ENCODE assay signal across 30 mouse cellular contexts in the genomic region with DNA sequence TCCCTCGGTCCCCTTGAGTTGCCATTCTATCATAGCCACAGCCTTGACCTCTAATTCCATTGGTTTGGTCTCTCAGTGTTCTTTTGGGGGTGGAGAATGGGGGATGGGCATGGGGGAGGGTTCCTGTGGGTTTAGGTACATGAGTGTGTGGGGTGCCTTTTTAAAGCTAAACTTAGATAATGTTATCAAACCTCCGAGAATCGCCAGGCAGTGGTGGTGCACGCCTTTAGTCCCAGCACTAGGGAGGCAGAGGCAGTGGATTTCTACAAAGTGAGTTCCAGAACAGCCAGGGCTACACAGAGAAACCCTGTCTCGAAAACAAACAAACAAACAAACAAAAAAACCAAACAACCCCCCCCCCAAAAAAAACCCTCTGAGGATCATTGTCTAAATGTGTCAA. TPM values are rescaled to one million over a fixed set of nuclear protein-coding genes. Genes with fewer than 3 reads are reported as not detected.
"Had no signal": no experiment of that assay in that cellular context is flagged by ENCODE, and none has a peak within 500 bp of the region (broad histone marks: within the 10 kb centered on the region; RNA-seq: fewer than 3 reads in every experiment).

No protein-coding gene starts in this region.

- H3K4me1 ChIP-seq: intestine, embryonic 15.5 days; limb, embryonic 10.5 days; limb, embryonic 13.5 days; megakaryocyte, embryonic 14.5 days; midbrain, embryonic 15.5 days; neural tube, embryonic 12.5 days; neural tube, embryonic 15.5 days had no signal

- H3K27ac ChIP-seq: intestine, embryonic 15.5 days; layer of hippocampus, adult 2 months; limb, embryonic 10.5 days; limb, embryonic 13.5 days; midbrain, embryonic 10.5 days; midbrain, embryonic 15.5 days; neural tube, embryonic 12.5 days; neural tube, embryonic 15.5 days had no signal

- H3K27me3 ChIP-seq: intestine, embryonic 15.5 days; limb, embryonic 13.5 days; midbrain, embryonic 15.5 days; neural tube, embryonic 12.5 days; neural tube, embryonic 15.5 days had no signal

- H3K36me3 ChIP-seq: intestine, embryonic 15.5 days; limb, embryonic 10.5 days; limb, embryonic 13.5 days; midbrain, embryonic 10.5 days; midbrain, embryonic 15.5 days; neural tube, embryonic 12.5 days; neural tube, embryonic 15.5 days had no signal

- H3K9ac ChIP-seq: intestine, embryonic 15.5 days; limb, embryonic 13.5 days; lung, embryonic 14.5 days; midbrain, embryonic 15.5 days; neural tube, embryonic 12.5 days; neural tube, embryonic 15.5 days had no signal

- H3K9me3 ChIP-seq: intestine, embryonic 15.5 days; limb, embryonic 10.5 days; limb, embryonic 13.5 days; megakaryocyte, embryonic 14.5 days; midbrain, embryonic 10.5 days; midbrain, embryonic 15.5 days; neural tube, embryonic 12.5 days; neural tube, embryonic 15.5 days had no signal

- H3K4me3 ChIP-seq: intestine, embryonic 15.5 days; layer of hippocampus, adult 2 months; limb, embryonic 10.5 days; limb, embryonic 13.5 days; megakaryocyte, embryonic 14.5 days; midbrain, embryonic 10.5 days; midbrain, embryonic 15.5 days; neural tube, embryonic 12.5 days; neural tube, embryonic 15.5 days had no signal

- H3K4me2 ChIP-seq: intestine, embryonic 15.5 days; limb, embryonic 13.5 days; lung, embryonic 14.5 days; midbrain, embryonic 15.5 days; neural tube, embryonic 12.5 days; neural tube, embryonic 15.5 days had no signal

- ATAC-seq: intestine, embryonic 15.5 days; lung, postnatal 0 days; midbrain, embryonic 15.5 days had no signal

- DNase-seq: kidney, adult 11 months; kidney, adult 9 months; kidney, postnatal 14 days; layer of hippocampus, adult 9-11 months; lung, embryonic 14.5 days; lung, postnatal 36 days; retina, postnatal 1 day; right cerebral cortex, postnatal 25 days; spleen, adult 18-20 months; thymus, adult 18-20 months; thymus, postnatal 36 days had no signal

RNA-seq across cellular contexts. Expression of a gene that starts 7.7 kb away (rescaled TPM):
- total RNA-seq: layer of hippocampus, adult 2 months; layer of hippocampus, postnatal 25 days; left cerebral cortex, adult 18-20 months; left cerebral cortex, postnatal 25 days; liver, adult 2 months had no signal
- polyA plus RNA-seq: intestine, embryonic 15.5 days; kidney, embryonic 16.5 days; large intestine, adult 2 months; limb, embryonic 10.5 days; limb, embryonic 13.5 days; liver, adult 2 months; lung, embryonic 14.5 days; lung, postnatal 0 days; midbrain, embryonic 10.5 days; midbrain, embryonic 15.5 days; neural tube, embryonic 12.5 days; neural tube, embryonic 15.5 days; stomach, embryonic 16.5 days; testis, adult 2 months; urinary bladder, adult 2 months had no signal

RNA-seq across cellular contexts. Expression of a gene that starts 48.9 kb away (rescaled TPM):
- total RNA-seq: left cerebral cortex, postnatal 25 days; liver, adult 2 months had no signal
- polyA plus RNA-seq: intestine, embryonic 15.5 days; kidney, embryonic 16.5 days; limb, embryonic 10.5 days; limb, embryonic 13.5 days; lung, postnatal 0 days; midbrain, embryonic 10.5 days; midbrain, embryonic 15.5 days; neural tube, embryonic 12.5 days; neural tube, embryonic 15.5 days; stomach, embryonic 16.5 days had no signal
